Mouse (Mus musculus) kidney, adult 8-10 months (tissue): ENCODE measurements around the gene Rps6kb2.
"Not testable (repeated sequence)": the region's sequence is repeated elsewhere in the genome, so short reads cannot be mapped to it uniquely, and the experiment has no call there.

Experiments used
- DNase-seq, 2 experiments: peaks; one replicate each; pipeline ENCODE4 v3.0.0; 2022

The Rps6kb2 gene

GRCm38 (mm10) chr19:4135963-4136345 is 27.2 kb downstream of the Rps6kb2 start:
- not testable (repeated sequence) for DNase-seq

- not testable (repeated sequence) for DNase-seq
These were observed 27.8 kb downstream of the Rps6kb2 start for GRCm38 (mm10) chr19:4135229-4135962.

- no peak for DNase-seq
These were observed 28.8 kb downstream of the Rps6kb2 start for GRCm38 (mm10) chr19:4134354-4134753.

- no peak for DNase-seq
These were observed 31.4 kb downstream of the Rps6kb2 start for GRCm38 (mm10) chr19:4131768-4132167.

GRCm38 (mm10) chr19:4131075-4131474 is 32.1 kb downstream of the Rps6kb2 start:
- DNase-seq: no peak

- DNase-seq: no peak
These were observed 33.0 kb downstream of the Rps6kb2 start for GRCm38 (mm10) chr19:4130106-4130505.

GRCm38 (mm10) chr19:4129462-4129861 is 33.7 kb downstream of the Rps6kb2 start:
- no peak for DNase-seq

GRCm38 (mm10) chr19:4126759-4127495 is 36.2 kb downstream of the Rps6kb2 start:
- no peak for DNase-seq

DNA sequence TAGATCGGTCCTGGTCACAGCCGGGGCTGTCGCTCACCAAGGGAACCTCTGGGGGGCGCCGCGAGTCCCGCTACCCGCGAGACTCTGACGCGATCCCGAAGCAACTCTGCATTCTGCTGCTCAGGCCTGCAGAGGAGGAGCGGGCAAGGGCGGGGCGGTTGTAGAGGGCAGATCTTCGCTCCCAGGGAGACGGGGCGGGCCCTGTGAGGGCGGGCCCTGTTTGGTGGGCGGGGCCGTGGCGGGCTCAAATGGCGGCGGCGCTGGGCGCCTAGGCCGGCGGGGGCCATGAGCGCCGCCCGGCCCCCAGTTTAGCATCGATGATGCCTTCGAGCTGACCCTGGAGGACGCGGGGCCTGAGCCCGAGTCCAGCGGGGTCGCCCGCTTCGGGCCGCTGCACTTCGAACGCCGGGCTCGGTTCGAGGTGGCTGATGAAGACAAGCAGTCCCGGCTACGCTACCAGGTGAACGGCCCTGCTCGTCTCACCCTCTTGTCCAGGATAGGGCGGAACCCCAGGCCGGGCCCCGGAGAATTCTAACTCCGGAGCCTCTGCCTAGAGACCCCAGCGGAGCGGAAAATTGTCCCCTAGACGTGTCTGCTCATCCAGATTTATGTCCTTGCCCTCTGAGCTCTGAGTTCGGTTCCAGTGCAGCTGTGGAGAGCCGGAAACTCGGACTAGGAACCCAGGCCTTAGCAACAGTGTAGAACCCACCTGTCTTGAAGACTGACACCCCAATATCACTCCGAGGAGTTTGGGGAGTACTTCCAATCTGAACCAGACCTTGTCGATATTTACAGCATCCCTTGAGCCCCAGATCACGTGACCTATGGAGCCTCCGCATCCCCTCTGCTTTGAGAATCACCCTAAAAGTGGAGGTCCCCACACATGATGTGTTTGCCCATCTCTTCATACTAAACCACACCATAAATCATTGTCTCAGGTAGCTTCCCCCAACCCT is 37.1 kb downstream of the Rps6kb2 start, which contains the start of gene Aip:
Gene Aip, minus strand, starts transcription at position 118 of the 956 bp plus-strand sequence.
- peak; percentile 98 to 99 for DNase-seq

DNA sequence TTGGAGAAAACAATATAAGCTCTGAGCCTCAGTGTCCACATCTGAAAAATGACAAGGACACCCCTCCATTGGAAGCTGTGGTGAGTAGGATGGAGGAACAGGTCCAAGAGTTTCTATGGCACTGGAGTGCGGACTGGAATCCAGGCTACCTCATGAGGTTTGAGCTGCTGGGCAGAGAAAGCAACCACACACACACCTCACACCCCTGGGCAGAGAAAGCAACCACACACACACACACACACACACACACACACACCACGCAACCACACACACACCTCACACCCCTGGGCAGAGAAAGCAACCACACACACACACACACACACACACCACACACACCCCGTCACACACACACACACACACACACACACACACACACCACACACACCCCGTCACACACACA is 37.9 kb downstream of the Rps6kb2 start:
- DNase-seq: not testable (repeated sequence)

- no peak for DNase-seq
These were observed 38.7 kb downstream of the Rps6kb2 start for GRCm38 (mm10) chr19:4124432-4124831.

DNA sequence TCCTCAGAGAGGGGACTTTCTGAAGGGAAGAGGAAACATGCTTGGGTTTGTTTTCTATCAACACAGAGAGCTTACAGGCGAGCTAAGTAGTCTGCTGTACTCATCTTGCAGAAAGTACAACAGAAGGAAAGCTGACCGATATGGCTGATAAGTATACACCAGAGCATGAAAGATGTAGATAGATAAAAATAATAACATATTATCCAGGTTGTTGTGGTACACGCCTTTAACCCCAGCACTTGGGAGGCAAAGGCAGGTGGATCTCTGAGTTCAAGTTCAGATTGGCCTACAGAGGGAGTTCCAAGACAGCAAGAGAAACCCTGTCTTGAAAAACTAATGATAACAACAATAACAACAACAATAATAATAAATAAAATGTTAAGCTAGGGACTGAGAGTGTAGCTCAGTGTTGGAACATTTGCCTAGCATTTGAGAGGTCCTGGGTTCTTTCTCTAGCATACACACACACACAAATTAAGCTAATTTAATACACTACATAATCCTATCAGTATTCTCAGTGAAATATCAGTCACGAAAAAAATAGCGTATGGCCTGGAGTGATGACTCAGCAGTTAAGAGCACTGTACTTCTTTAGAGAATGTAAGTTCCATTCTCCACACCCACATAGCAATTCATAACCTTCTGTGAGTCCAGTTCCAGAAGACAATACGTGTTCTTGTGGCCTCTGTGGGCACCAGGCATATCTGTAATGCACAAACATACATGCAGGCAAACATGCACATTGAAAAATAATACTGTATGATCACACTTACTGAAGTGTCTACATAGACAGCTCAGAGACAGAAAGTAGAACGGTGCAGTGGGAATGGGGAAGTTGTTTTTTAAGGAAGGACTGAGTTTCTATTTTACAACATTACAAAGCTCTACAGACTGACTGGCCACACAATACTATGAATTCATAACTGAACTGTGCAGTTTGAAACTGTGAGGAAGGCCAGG is 40.5 kb downstream of the Rps6kb2 start:
- no peak for DNase-seq

DNA sequence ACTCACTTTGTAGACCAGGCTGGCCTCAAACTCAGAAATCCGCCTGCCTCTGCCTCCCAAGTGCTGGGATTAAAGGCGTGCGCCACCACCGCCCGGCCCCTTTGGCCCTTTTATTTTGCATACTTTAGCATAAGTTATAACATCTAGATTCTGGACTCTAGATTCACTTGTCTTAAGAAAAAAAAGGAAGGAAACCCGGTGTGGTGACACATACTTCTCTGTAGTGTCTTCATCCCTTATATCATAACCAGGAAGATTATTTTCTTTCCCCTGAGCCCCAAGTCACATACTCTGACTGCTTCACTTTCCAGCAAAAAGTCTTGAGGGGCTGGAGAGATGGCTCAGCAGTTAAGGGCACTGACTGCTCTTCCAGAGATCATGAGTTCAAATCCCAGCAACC is 41.3 kb downstream of the Rps6kb2 start:
- not testable (repeated sequence) for DNase-seq

DNA sequence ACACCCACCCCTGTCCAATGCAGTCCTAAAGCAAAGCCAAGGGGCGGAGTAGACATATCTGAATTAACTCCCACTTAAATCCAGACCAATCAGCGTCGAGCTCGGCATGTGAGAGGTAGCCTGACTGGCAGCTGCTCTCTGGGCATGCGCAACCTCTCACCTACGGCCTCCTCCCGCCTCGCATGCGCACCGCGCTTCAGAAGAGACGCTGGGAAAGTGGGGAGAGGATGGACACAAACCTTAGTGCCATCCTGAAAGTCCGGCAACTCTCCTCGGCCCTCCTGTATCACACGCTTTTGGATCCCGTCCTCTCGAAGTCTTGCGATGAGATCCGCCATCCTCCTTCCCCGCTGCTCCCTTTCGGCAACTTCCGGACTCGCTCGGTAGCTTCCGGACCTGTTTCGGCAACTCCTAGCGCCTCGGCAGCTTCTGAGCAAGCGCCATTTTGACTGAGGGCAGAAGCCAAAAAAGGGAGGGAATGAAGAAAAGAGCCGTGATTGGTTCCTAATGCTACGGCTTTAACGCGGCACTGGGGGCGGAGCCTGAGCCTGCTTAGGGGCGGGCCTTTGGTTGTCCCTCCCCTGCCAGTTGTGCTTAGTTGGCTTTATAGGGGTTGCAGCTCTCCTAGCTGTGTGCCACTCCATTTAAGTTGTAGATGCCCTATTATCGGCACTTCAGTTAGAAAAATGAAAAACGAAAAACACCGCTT is 41.9 kb downstream of the Rps6kb2 start:
- DNase-seq: peak; percentile 99

- no peak for DNase-seq
These were observed 42.7 kb downstream of the Rps6kb2 start for GRCm38 (mm10) chr19:4120496-4120895.

GRCm38 (mm10) chr19:4119716-4120487 is 43.3 kb downstream of the Rps6kb2 start:
- DNase-seq: no peak

DNA sequence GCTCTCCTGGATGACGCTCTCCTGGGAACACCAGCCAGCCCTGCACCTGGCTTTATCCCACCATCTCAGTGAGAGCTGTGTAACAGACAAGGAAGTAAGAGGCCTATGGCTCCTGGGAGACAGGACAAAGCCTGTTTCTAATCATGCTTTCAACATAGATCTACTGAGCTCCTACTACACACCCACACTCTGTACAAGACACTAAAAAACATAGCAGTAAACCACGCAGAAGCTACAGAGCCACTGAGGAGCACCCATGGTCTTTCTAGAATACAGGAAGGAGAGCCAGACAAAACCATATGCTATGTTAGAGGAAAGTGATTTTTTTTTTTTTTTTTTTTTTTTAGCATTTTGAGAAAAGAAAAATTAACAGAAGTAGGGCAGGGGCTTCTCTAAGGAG is 44.8 kb downstream of the Rps6kb2 start:
- DNase-seq: no peak

DNA sequence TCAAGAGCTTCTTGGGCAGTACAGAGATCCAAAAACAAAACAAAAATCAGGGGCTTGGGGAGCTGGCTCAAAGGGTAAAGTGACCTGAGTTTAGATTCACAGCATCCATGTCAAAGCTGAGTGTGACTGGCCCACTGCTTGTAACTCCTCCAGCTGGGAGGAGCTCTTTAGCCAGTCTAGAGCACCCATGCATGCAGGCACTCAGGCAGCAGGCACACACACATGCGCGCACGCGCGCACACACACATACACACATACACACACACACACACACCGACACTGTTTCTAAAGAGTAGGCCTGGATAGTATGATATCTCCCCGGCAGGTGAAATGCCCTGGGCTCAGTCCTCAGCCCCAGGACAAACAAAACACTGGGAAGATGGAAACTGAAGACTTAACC is 46.1 kb downstream of the Rps6kb2 start:
- DNase-seq: no peak

GRCm38 (mm10) chr19:4115816-4116215 is 47.3 kb downstream of the Rps6kb2 start:
- DNase-seq: no peak

DNA sequence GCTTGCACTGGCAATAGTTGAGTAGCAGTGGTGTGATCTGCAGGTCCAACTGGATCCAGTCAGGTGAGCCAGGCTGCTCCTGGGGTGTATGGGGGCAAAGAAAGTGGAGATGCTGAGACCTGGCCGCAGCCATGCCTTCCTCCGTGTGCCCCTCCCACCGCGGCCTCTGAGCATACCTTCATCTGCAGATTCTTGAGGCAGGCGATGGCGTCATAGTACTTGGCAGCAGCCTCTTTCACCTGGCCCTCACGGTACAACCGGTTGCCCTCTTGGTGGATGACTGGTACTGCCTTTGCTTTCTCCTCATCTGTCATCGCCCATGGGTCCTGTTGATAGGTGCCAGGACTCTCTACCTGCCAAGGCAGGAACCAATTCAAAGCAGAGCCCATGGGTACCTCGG is 48.0 kb downstream of the Rps6kb2 start:
- no peak for DNase-seq
